Mouse (Mus musculus) MEL (cell line): ENCODE data around the gene Agmat.
A peak's percentile ranks its signal among the peaks of the same experiment; 100 is the strongest.

Experiments
- CHD2 ChIP-seq: IDR thresholded peaks from 2 replicates; pipeline ENCODE4 v1.6.1; 2011; ENCODE audit warnings: low read length, improper control_type of control experiment
- CTCF ChIP-seq, 3 experiments: IDR thresholded peaks in 2 of 3; conservative IDR thresholded peaks in 1 of 3; 2 replicates each; pipeline ENCODE4 v1.5.1; 2011 to 2012; ENCODE audit warnings: low read length in 3 of 3, low read depth in 2 of 3, mild to moderate bottlenecking in 2 of 3, improper control_type of control experiment in 1 of 3, inconsistent platforms in 1 of 3, mixed read lengths in 1 of 3, moderate library complexity in 1 of 3; ENCODE audit not compliant: control insufficient read depth in 1 of 3, insufficient read depth in 1 of 3, poor library complexity in 1 of 3, severe bottlenecking in 1 of 3
- EP300 ChIP-seq, 2 experiments: IDR thresholded peaks; 2 replicates each; pipeline ENCODE4 v1.6.1; 2011; ENCODE audit warnings: improper control_type of control experiment in 2 of 2, low read length in 2 of 2, low read depth in 1 of 2, mild to moderate bottlenecking in 1 of 2
- HCFC1 ChIP-seq: IDR thresholded peaks from 2 replicates; pipeline ENCODE4 v1.6.1; 2012; ENCODE audit warnings: low read depth, mild to moderate bottlenecking, inconsistent platforms, low read length, improper control_type of control experiment, moderate library complexity
- MAZ ChIP-seq: IDR thresholded peaks from 2 replicates; pipeline ENCODE4 v1.6.1; 2012; ENCODE audit warnings: low read depth, mild to moderate bottlenecking, inconsistent platforms, low read length, improper control_type of control experiment
- MXI1 ChIP-seq: IDR thresholded peaks from 2 replicates; pipeline ENCODE4 v1.6.1; 2011; ENCODE audit warnings: mild to moderate bottlenecking, low read depth, low read length, improper control_type of control experiment
- POLR2A ChIP-seq, 2 experiments: IDR thresholded peaks; 2 replicates each; pipeline ENCODE4 v1.6.1; 2011 to 2012; ENCODE audit warnings: low read length in 2 of 2, mild to moderate bottlenecking in 2 of 2, control low read depth in 1 of 2, improper control_type of control experiment in 1 of 2, low read depth in 1 of 2, moderate library complexity in 1 of 2; ENCODE audit not compliant: control insufficient read depth in 1 of 2, insufficient read depth in 1 of 2, poor library complexity in 1 of 2

- TF ChIP-seq HCFC1 (no peak), POLR2A (IDR thresholded peaks at IDR 0.05; ENCODE audit: control insufficient read depth in 1 of 2, insufficient read depth in 1 of 2, low read depth in 1 of 2, low read length in 2 of 2, poor library complexity in 1 of 2) (no peak; a peak in 1 of 4 replicates), CHD2 (no peak), EP300 (IDR thresholded peaks at IDR 0.05; ENCODE audit: low read depth in 1 of 2, low read length in 2 of 2) (peak in 1 of 2 experiments; percentile 26; a peak in 1 of 4 replicates), MXI1 (peak; percentile 56), CTCF (IDR thresholded peaks at IDR 0.05 in 2 of 3, conservative IDR thresholded peaks at IDR 0.05 in 1 of 3; ENCODE audit: control insufficient read depth in 1 of 3, insufficient read depth in 1 of 3, low read depth in 2 of 3, low read length in 3 of 3, poor library complexity in 1 of 3, severe bottlenecking in 1 of 3) (no peak), MAZ (no peak)
Observed at GRCm38 (mm10) chr4:141766316-141766667, 19.8 kb downstream of the Agmat start.
